Mouse (Mus musculus) liver, postnatal 0 days (tissue): ENCODE measurements at regions not wholly inside any gene's neighbourhood (a gene's known extent, or its start where the extent isn't known, plus 50 kb on each side); places are given as distances from the start of the nearest gene placed in this dataset.

Source experiments
- CTCF ChIP-seq: sonication (generic); IDR thresholded peaks from 2 replicates; pipeline ENCODE4 v1.5.1; 2016; ENCODE audit warnings: antibody characterized with exemption, low read depth
- EP300 ChIP-seq: IDR thresholded peaks from 2 replicates; pipeline ENCODE4 v1.6.1; 2016; ENCODE audit warnings: antibody characterized with exemption, low read depth, mild to moderate bottlenecking

DNA sequence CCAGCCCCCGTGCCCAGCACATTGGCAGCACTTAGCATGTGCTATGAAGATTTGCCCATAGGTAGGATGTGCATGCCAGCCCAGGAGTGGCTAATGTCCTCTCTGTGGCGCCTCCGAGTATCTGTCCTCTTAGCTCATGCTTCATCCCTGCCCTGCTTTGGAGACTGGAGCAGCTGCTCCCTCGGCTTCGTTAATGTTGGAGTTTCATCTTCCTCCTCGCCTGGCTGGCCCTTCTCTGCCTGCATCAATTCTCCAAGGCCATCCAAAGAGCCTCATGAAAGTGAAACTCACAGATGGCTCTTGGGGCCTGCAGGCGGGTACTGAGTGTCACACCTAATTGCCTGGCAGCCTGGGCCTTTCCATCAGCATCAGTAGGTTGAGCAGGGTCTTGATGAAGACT is 88.6 kb upstream of the Stx16 start:
- no peak for TF ChIP-seq CTCF
- no peak for TF ChIP-seq EP300
